8 mouse cellular contexts compared by ENCODE assay signal in the genomic region with DNA sequence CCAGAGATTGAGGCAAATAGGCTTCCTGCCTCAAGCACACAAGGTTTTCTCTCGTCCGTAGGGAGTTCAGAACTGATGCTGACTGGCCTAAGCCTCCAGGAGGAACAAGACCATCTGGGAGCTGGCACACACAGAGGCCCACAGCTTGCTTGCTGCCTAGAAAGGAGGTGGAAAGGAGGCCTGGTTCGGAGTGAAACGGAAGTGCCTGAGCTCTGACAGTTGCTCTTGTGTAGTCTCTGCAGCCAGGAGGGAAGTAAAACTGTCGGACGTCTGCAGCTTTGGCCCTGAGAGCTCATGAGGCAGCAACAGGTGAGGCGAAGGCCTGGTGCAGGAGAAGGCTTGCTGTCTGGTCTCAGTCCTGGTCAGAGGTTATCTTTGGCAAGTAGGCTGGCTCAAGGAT. TPM values are rescaled to one million over a fixed set of nuclear protein-coding genes. Genes with fewer than 3 reads are reported as not detected.
DNase-seq lines count a peak whose midpoint lies in the region; ATAC-seq and TF ChIP-seq lines count a peak whose summit lies in the region.

A gene (plus strand): TSS at position 246 of the 400 bp plus-strand sequence.

- H3K79me2 ChIP-seq in macrophage (ENCODE audit: inconsistent target), result no peaks in the 10 kb centered on the region

- ATAC-seq in common myeloid progenitor, adult 5-6 weeks (replicated peaks; ENCODE audit: low read depth, poor library complexity, severe bottlenecking), result peak; percentile 69
- no peak for ATAC-seq in heart, embryonic 15.5 days (replicated peaks; ENCODE audit: insufficient number of reproducible peaks, insufficient read depth, low FRiP score, low read depth)
- no peak for ATAC-seq in stomach, embryonic 16.5 days (ENCODE audit: insufficient read depth, low FRiP score)

- H3K9ac ChIP-seq in heart, embryonic 15.5 days, result no peak within 1 kb of the TSS
- 0 out of 2 replicates have a peak within 1 kb of the TSS, but pooled peaks have one; percentile 25 for H3K9ac ChIP-seq in stomach, embryonic 16.5 days (ENCODE audit: low read length)

- TF ChIP-seq POLR2A in testis, adult 2 months (IDR thresholded peaks at IDR 0.05; ENCODE audit: control insufficient read depth, low read depth, low read length), result no peak

- H3K4me3 ChIP-seq in testis, adult 2 months (ENCODE audit: control insufficient read depth, low read depth, low read length), result no peak within 1 kb of the TSS
- H3K4me3 ChIP-seq in heart, embryonic 15.5 days, result no peak within 1 kb of the TSS
- no peak within 1 kb of the TSS for H3K4me3 ChIP-seq in macrophage (ENCODE audit: inconsistent target)
- no peak within 1 kb of the TSS for H3K4me3 ChIP-seq in stomach, embryonic 16.5 days (replicated peaks; ENCODE audit: low read length)

- DNase-seq in testis, postnatal 10 days (ENCODE audit: low spot score), result no peak
- DNase-seq in layer of hippocampus, postnatal 10 days (ENCODE audit: low spot score in 2 of 2), result no peak
- DNase-seq in kidney, postnatal 25 days, result no peak

- H3K4me1 ChIP-seq in testis, adult 2 months (ENCODE audit: control insufficient read depth, insufficient read depth, low read length), result no peaks in the 10 kb centered on the region
- H3K4me1 ChIP-seq in heart, embryonic 15.5 days (replicated peaks), result peaks cover 49% of the 10 kb centered on the region
- H3K4me1 ChIP-seq in stomach, embryonic 16.5 days (ENCODE audit: control insufficient read depth, insufficient read depth, low read length), result peaks cover 3% of the 10 kb centered on the region; the same call in 1 of the 2 replicates

- peak within 1 kb of the TSS; percentile 4; the same call in 1 of the 2 replicates for H3K4me2 ChIP-seq in heart, embryonic 15.5 days
- no peak within 1 kb of the TSS for H3K4me2 ChIP-seq in stomach, embryonic 16.5 days (ENCODE audit: low read depth, low read length)

- peak within 1 kb of the TSS; percentile 36; the same call in 1 of the 2 replicates for H3K27ac ChIP-seq in testis, adult 2 months (ENCODE audit: control insufficient read depth, insufficient read depth, low read depth, low read length)
- peak within 1 kb of the TSS; percentile 39; the same call in 1 of the 2 replicates for H3K27ac ChIP-seq in heart, embryonic 15.5 days
- H3K27ac ChIP-seq in macrophage, result peak within 1 kb of the TSS; percentile 92
- H3K27ac ChIP-seq in stomach, embryonic 16.5 days (ENCODE audit: low read length), result 0 out of 2 replicates have a peak within 1 kb of the TSS, but pooled peaks have one; percentile 7

- no peaks in the 10 kb centered on the region for H3K27me3 ChIP-seq in testis, adult 2 months (ENCODE audit: control insufficient read depth, insufficient read depth, low read length)
- H3K27me3 ChIP-seq in heart, embryonic 15.5 days, result no peaks in the 10 kb centered on the region
- H3K27me3 ChIP-seq in stomach, embryonic 16.5 days (ENCODE audit: control insufficient read depth, insufficient read depth, low read length), result no peaks in the 10 kb centered on the region

- H3K9me3 ChIP-seq in heart, embryonic 15.5 days (replicated peaks), result no peaks in the 10 kb centered on the region
- no peaks in the 10 kb centered on the region for H3K9me3 ChIP-seq in stomach, embryonic 16.5 days (replicated peaks; ENCODE audit: control insufficient read depth, low read length)

- TF ChIP-seq CTCF in testis, adult 2 months (IDR thresholded peaks at IDR 0.05; ENCODE audit: control insufficient read depth, insufficient read depth, insufficient replicate concordance, low read depth, low read length), result no peak

- no peaks in the 10 kb centered on the region for H3K36me3 ChIP-seq in testis, adult 2 months (ENCODE audit: control insufficient read depth, insufficient read depth, low read length)
- no peaks in the 10 kb centered on the region for H3K36me3 ChIP-seq in heart, embryonic 15.5 days
- H3K36me3 ChIP-seq in macrophage (ENCODE audit: inconsistent target), result no peaks in the 10 kb centered on the region
- H3K36me3 ChIP-seq in stomach, embryonic 16.5 days (ENCODE audit: control insufficient read depth, insufficient read depth, low read length), result no peaks in the 10 kb centered on the region

- 56% methylated on average over 7 of the region's 7 CpGs for WGBS in heart, embryonic 15.5 days
- WGBS in macrophage (ENCODE audit: missing documents), result 6% methylated on average over 7 of the region's 7 CpGs
- 54% methylated on average over 7 of the region's 7 CpGs for WGBS in stomach, embryonic 16.5 days

RNA-seq across cellular contexts. Expression of the gene that starts here (rescaled TPM):
- polyA plus RNA-seq in testis, adult 2 months (2012; rRNA removed), result 4.2 and 5.8 TPM in 2 replicates
- 43.4 and 85.4 TPM in 2 replicates for total RNA-seq in common myeloid progenitor, adult 5-6 weeks (2017)
- 14.8 and 15.8 TPM in 2 replicates for polyA plus RNA-seq in heart, embryonic 15.5 days (2015; fragmentation: Nextera tagmentation; extraction: Ambion mirVana)
- 10 to 100 TPM; 70.3 to 74.4 TPM for total RNA-seq in layer of hippocampus, postnatal 10 days (2021)
- total RNA-seq in macrophage (2018; cell fraction: chromatin; rRNA removed), result 1,000 to 10,000 TPM in 11 of 26 experiments, 100 to 1,000 TPM in 15; 302 to 5,659 (median 714) TPM
- 100 to 1,000 TPM in 4 of 26 experiments, 10 to 100 TPM in 22; 37.3 to 238 (median 64.3) TPM for total RNA-seq in macrophage (2018; cell fraction: cytosol; rRNA removed)
- total RNA-seq in macrophage (2018; cell fraction: nucleus; rRNA removed), result 1,000 to 10,000 TPM in 7 of 26 experiments, 100 to 1,000 TPM in 19; 113 to 3,470 (median 457) TPM
- 39.2 to 50.7 TPM (median 43.9 TPM) in 3 replicates for polyA plus RNA-seq in macrophage (2018)
- polyA plus RNA-seq in stomach, embryonic 16.5 days (2015; fragmentation: Nextera tagmentation; extraction: Ambion mirVana), result 20.0 and 21.5 TPM in 2 replicates

Comparison
In these comparisons a context has a peak if more than half of its experiments do, and no peak if none do; other contexts are left out.
1. H3K27ac ChIP-seq: peak in every context shown above with its lines; median percentile 92 in macrophage; 39 in heart, embryonic 15.5 days; 36 in testis, adult 2 months; 7 in stomach, embryonic 16.5 days.